Mouse (Mus musculus): ENCODE measurements at regions not wholly inside any gene's neighbourhood (a gene's known extent, or its start where the extent isn't known, plus 50 kb on each side); places are given as distances from the start of the nearest gene placed in this dataset.

- DNase-seq (ENCODE audit: low read depth, low spot score): no peak
- Histone ChIP-seq H3K4me1 (ENCODE audit: control insufficient read depth in 1 of 2, insufficient read depth in 2 of 2, low read length in 2 of 2) (no peaks in the 10 kb centered on the region), H3K79me2 (ENCODE audit: control insufficient read depth, insufficient read depth, low read length, poor library complexity) (no peaks in the 10 kb centered on the region), H3K4me3 (ENCODE audit: control insufficient read depth in 1 of 2, insufficient read depth in 1 of 2, low read depth in 2 of 2, low read length in 2 of 2) (no peak overlapping the region), H3K27ac (ENCODE audit: control insufficient read depth, low read depth, low read length) (no peak overlapping the region), H3K9ac (ENCODE audit: control insufficient read depth, low read depth, low read length, poor library complexity, severe bottlenecking) (no peak overlapping the region), H3K27me3 (ENCODE audit: control insufficient read depth in 1 of 2, insufficient read depth in 2 of 2, low read length in 2 of 2) (no peaks in the 10 kb centered on the region), H3K9me3 (replicated peaks; ENCODE audit: insufficient read depth, low read length) (no peaks in the 10 kb centered on the region), H3K36me3 (ENCODE audit: control insufficient read depth in 1 of 2, insufficient read depth in 2 of 2, low read length in 2 of 2) (no peaks in the 10 kb centered on the region)
- no peak for TF ChIP-seq RCOR1 (IDR thresholded peaks at IDR 0.05; ENCODE audit: low read depth, low read length)
- TF ChIP-seq SMC3 (IDR thresholded peaks at IDR 0.05; ENCODE audit: low read depth, low read length): no peak
- no peak for TF ChIP-seq POLR2A (IDR thresholded peaks at IDR 0.05; ENCODE audit: control insufficient read depth in 1 of 2, insufficient read depth in 1 of 2, low read depth in 1 of 2, low read length in 2 of 2, poor library complexity in 1 of 2)
- TF ChIP-seq GATA1 (IDR thresholded peaks at IDR 0.05; ENCODE audit: low read depth, low read length): no peak
- TF ChIP-seq USF1 (IDR thresholded peaks at IDR 0.05; ENCODE audit: low read depth, low read length): no peak
- no peak for TF ChIP-seq MEF2A (IDR thresholded peaks at IDR 0.05; ENCODE audit: extremely low read depth, insufficient replicate concordance, low read depth, low read length, poor library complexity, severe bottlenecking)
- no peak for TF ChIP-seq NELFE (IDR thresholded peaks at IDR 0.05; ENCODE audit: low read depth, low read length)
- no peak for TF ChIP-seq BHLHE40 (IDR thresholded peaks at IDR 0.05; ENCODE audit: borderline replicate concordance, low read depth, low read length)
- TF ChIP-seq CHD1 (IDR thresholded peaks at IDR 0.05; ENCODE audit: low read depth, low read length): no peak
- TF ChIP-seq POLR2AphosphoS2 (IDR thresholded peaks at IDR 0.05; ENCODE audit: low read length): no peak
- no peak for TF ChIP-seq MYB (IDR thresholded peaks at IDR 0.05; ENCODE audit: low read depth, low read length)
- no peak for TF ChIP-seq TBP (IDR thresholded peaks at IDR 0.05; ENCODE audit: low read depth, low read length)
- TF ChIP-seq TCF12 (IDR thresholded peaks at IDR 0.05; ENCODE audit: low read depth, low read length): no peak
- no peak for TF ChIP-seq MAX (IDR thresholded peaks at IDR 0.05; ENCODE audit: low read length)
- TF ChIP-seq ELF1 (IDR thresholded peaks at IDR 0.05; ENCODE audit: low read depth, low read length): no peak
- no peak for TF ChIP-seq TAL1 (IDR thresholded peaks at IDR 0.05; ENCODE audit: low read length)
- no peak for TF ChIP-seq ZC3H11A (IDR thresholded peaks at IDR 0.05; ENCODE audit: low read depth, low read length)
- no peak for TF ChIP-seq MAZ (IDR thresholded peaks at IDR 0.05; ENCODE audit: low read depth, low read length)
- no peak for TF ChIP-seq ZKSCAN1 (IDR thresholded peaks at IDR 0.05; ENCODE audit: low read depth, low read length)
These were observed 231.3 kb downstream of the AI593442 start for GRCm38 (mm10) chr9:52448245-52448644.

DNA sequence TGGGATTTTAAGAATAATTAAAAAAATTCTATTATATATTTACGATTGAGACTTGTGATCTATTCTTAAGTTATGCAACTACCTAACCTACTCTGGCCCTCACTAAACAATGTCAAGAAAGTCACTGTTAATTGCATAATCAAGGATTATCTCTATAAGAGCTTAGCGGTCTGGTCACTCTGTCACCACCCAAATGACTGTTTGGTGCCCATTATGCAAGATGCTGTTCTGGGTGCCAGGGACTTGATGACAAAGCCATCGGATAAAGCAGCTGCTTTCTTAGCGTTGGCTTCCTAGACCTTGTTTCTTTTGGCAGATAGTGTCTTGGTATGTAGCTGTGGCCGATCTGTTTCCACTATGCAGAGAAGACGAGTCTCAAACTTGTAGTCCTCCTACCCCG lies 236.4 kb downstream of the AI593442 start:
- no peak overlapping the region for H3K9ac ChIP-seq (ENCODE audit: control insufficient read depth, low read depth, low read length, poor library complexity, severe bottlenecking)
- no peak overlapping the region for H3K27ac ChIP-seq (ENCODE audit: control insufficient read depth, low read depth, low read length)
- TF ChIP-seq RAD21 (IDR thresholded peaks at IDR 0.05; ENCODE audit: low read depth, low read length): no peak
- no peak for TF ChIP-seq POLR2A (IDR thresholded peaks at IDR 0.05; ENCODE audit: control insufficient read depth in 1 of 2, insufficient read depth in 1 of 2, low read depth in 1 of 2, low read length in 2 of 2, poor library complexity in 1 of 2)
- TF ChIP-seq POLR2AphosphoS2 (IDR thresholded peaks at IDR 0.05; ENCODE audit: low read length): no peak
- TF ChIP-seq UBTF (IDR thresholded peaks at IDR 0.05; ENCODE audit: borderline replicate concordance, insufficient read depth, low read depth, low read length): no peak
- no peak for TF ChIP-seq TCF12 (IDR thresholded peaks at IDR 0.05; ENCODE audit: low read depth, low read length)
- no peak for TF ChIP-seq POLR2AphosphoS5 (IDR thresholded peaks at IDR 0.05; ENCODE audit: borderline replicate concordance, low read depth, low read length)
- no peak for TF ChIP-seq ZMIZ1 (IDR thresholded peaks at IDR 0.05; ENCODE audit: low read depth, low read length)
- TF ChIP-seq GATA1 (IDR thresholded peaks at IDR 0.05; ENCODE audit: low read depth, low read length): no peak
- TF ChIP-seq MYB (IDR thresholded peaks at IDR 0.05; ENCODE audit: low read depth, low read length): no peak
- no peak for TF ChIP-seq JUND (IDR thresholded peaks at IDR 0.05; ENCODE audit: low read depth, low read length)
- no peak for TF ChIP-seq MAZ (IDR thresholded peaks at IDR 0.05; ENCODE audit: low read depth, low read length)
- no peak for TF ChIP-seq MAX (IDR thresholded peaks at IDR 0.05; ENCODE audit: low read length)
- TF ChIP-seq TAL1 (IDR thresholded peaks at IDR 0.05; ENCODE audit: low read length): no peak
- no peak for TF ChIP-seq BHLHE40 (IDR thresholded peaks at IDR 0.05; ENCODE audit: borderline replicate concordance, low read depth, low read length)
- H3K36me3 ChIP-seq (ENCODE audit: control insufficient read depth in 1 of 2, insufficient read depth in 2 of 2, low read length in 2 of 2): no peaks in the 10 kb centered on the region
- no peaks in the 10 kb centered on the region for H3K4me1 ChIP-seq (ENCODE audit: control insufficient read depth in 1 of 2, insufficient read depth in 2 of 2, low read length in 2 of 2)
- no peaks in the 10 kb centered on the region for H3K27me3 ChIP-seq (ENCODE audit: control insufficient read depth in 1 of 2, insufficient read depth in 2 of 2, low read length in 2 of 2)
- no peaks in the 10 kb centered on the region for H3K79me2 ChIP-seq (ENCODE audit: control insufficient read depth, insufficient read depth, low read length, poor library complexity)
- no peak overlapping the region for H3K4me3 ChIP-seq (ENCODE audit: control insufficient read depth in 1 of 2, insufficient read depth in 1 of 2, low read depth in 2 of 2, low read length in 2 of 2)
- no peak for DNase-seq (ENCODE audit: low read depth, low spot score)
- no peaks in the 10 kb centered on the region for H3K9me3 ChIP-seq (replicated peaks; ENCODE audit: insufficient read depth, low read length)
